Mouse (Mus musculus) left cerebral cortex, postnatal 4 days (tissue): Measurements from ENCODE around the gene Coq5. TPM values are rescaled to one million over a fixed set of nuclear protein-coding genes. Genes with fewer than 3 reads are reported as not detected.

ENCODE experiments used
- DNase-seq: peaks from one replicate; pipeline ENCODE4 v3.0.0-alpha.2; 2022
- intact Hi-C: fragments of 180-260 bp; cut with DNase I; formaldehyde crosslinking; loops from one replicate; pipeline ENCODE4 v1.15.1; 2025
- total RNA-seq, 2 experiments: library from RNA; stranded (reverse); gene quantifications; 2 replicates each; pipeline ENCODE4 v1.2.3; 2021

The Coq5 gene
- total RNA-seq, 2 experiments from 2014 or later, result 29.7 to 33.8 TPM

GRCm38 (mm10) chr5:115266340-115266739 lies 13.1 kb upstream of the Coq5 start:
- no peak for DNase-seq
- intact Hi-C loops, result no loop called here

GRCm38 (mm10) chr5:115266787-115267468 lies 12.5 kb upstream of the Coq5 start:
- intact Hi-C loops, result no loop called here
- DNase-seq, result no peak

- intact Hi-C loops, result no loop called here
- DNase-seq, result no peak
These were observed 11.9 kb upstream of the Coq5 start for GRCm38 (mm10) chr5:115267469-115268045.

GRCm38 (mm10) chr5:115268266-115268665 lies 11.2 kb upstream of the Coq5 start:
- intact Hi-C loops, result no loop called here
- DNase-seq, result no peak

GRCm38 (mm10) chr5:115269969-115270368 lies 9.5 kb upstream of the Coq5 start:
- intact Hi-C loops, result no loop called here
- DNase-seq, result no peak

- intact Hi-C loops, result no loop called here
- DNase-seq, result peak; percentile 29
These were observed 7.3 kb upstream of the Coq5 start for GRCm38 (mm10) chr5:115271931-115272811.

GRCm38 (mm10) chr5:115272812-115273548 lies 6.5 kb upstream of the Coq5 start, which contains the start of gene Rnf10:
Gene Rnf10 (minus strand): TSS chr5:115272898.
- DNase-seq, result peak; percentile 97
- intact Hi-C loops, result no loop called here

- intact Hi-C loops, result no loop called here
These were observed 5.8 kb upstream of the Coq5 start for GRCm38 (mm10) chr5:115273549-115274135.

GRCm38 (mm10) chr5:115274353-115274752 lies 5.1 kb upstream of the Coq5 start:
- no peak for DNase-seq
- intact Hi-C loops, result no loop called here

More at GRCm38 (mm10) chr5:115273549-115274135, 5.8 kb upstream of the Coq5 start:
- no peak for DNase-seq

- intact Hi-C loops, result no loop called here
- no peak for DNase-seq
These were observed 4.7 kb upstream of the Coq5 start for GRCm38 (mm10) chr5:115274771-115275170.

GRCm38 (mm10) chr5:115275998-115276397 lies 3.5 kb upstream of the Coq5 start:
- intact Hi-C loops, result no loop called here
- DNase-seq, result peak; percentile 31

GRCm38 (mm10) chr5:115278053-115278452 lies 1.4 kb upstream of the Coq5 start:
- DNase-seq, result no peak
- intact Hi-C loops, result no loop called here

- intact Hi-C loops, result no loop called here
- no peak for DNase-seq
These were observed 681 bp upstream of the Coq5 start for GRCm38 (mm10) chr5:115278785-115279184.

- intact Hi-C loops, result no loop called here
- peak; percentile 27 for DNase-seq
These were observed 703 bp downstream of the Coq5 start for GRCm38 (mm10) chr5:115280050-115280687.

GRCm38 (mm10) chr5:115284735-115285134 lies 5.3 kb downstream of the Coq5 start:
- intact Hi-C loops, result no loop called here
- DNase-seq, result no peak

GRCm38 (mm10) chr5:115294173-115294572 lies 14.7 kb downstream of the Coq5 start:
- DNase-seq, result no peak
- intact Hi-C loops, result loop anchor here (10.0 kb wide), 1 partner anchor 151 kb away; no protein-coding TSS in a partner anchor

GRCm38 (mm10) chr5:115296347-115296746 lies 16.9 kb downstream of the Coq5 start:
- no peak for DNase-seq
- intact Hi-C loops, result loop anchor here (10.0 kb wide), 1 partner anchor 148 kb away; no protein-coding TSS in a partner anchor

GRCm38 (mm10) chr5:115300035-115300744 lies 20.7 kb downstream of the Coq5 start:
- DNase-seq, result peak; percentile 67

More at GRCm38 (mm10) chr5:115300035-115300744, 20.7 kb downstream of the Coq5 start:
- intact Hi-C loops, result loop anchor here (2.0 kb wide), 1 partner anchor 27 kb away; the partner anchor contains the start of gene Srsf9
